Mouse (Mus musculus) brain, embryonic 14.5 days (tissue): ENCODE measurements at regions not wholly inside any gene's neighbourhood (a gene's known extent, or its start where the extent isn't known, plus 50 kb on each side); places are given as distances from the start of the nearest gene placed in this dataset.

Source experiments
- DNase-seq: peaks from one replicate; pipeline ENCODE4 v3.0.0-alpha.2; 2011; ENCODE audit warnings: low read depth
- CTCF ChIP-seq: fragments of 200-500 bp; IDR thresholded peaks from 2 replicates; pipeline ENCODE4 v1.5.1; 2012; ENCODE audit warnings: inconsistent platforms, mild to moderate bottlenecking, moderate library complexity, borderline replicate concordance; ENCODE audit not compliant: insufficient read depth, insufficient read length; ENCODE audit errors: extremely low read depth
- POLR2A ChIP-seq: fragments of 200-500 bp; IDR thresholded peaks from 2 replicates; pipeline ENCODE4 v1.6.1; 2012; ENCODE audit warnings: mild to moderate bottlenecking, inconsistent platforms, borderline replicate concordance; ENCODE audit not compliant: poor library complexity, insufficient read depth, insufficient read length, severe bottlenecking; ENCODE audit errors: extremely low read depth

GRCm38 (mm10) chr2:107785521-107785920, 495.1 kb downstream of the Kcna4 start:
- no peak for TF ChIP-seq CTCF
- no peak for TF ChIP-seq POLR2A
- DNase-seq: peak; percentile 84

GRCm38 (mm10) chr2:107796930-107797329, 506.5 kb downstream of the Kcna4 start:
- DNase-seq: peak; percentile 38
- TF ChIP-seq POLR2A: no peak
- no peak for TF ChIP-seq CTCF

- TF ChIP-seq CTCF: no peak
- no peak for TF ChIP-seq POLR2A
- DNase-seq: peak; percentile 36
These were observed 522.8 kb downstream of the Kcna4 start for GRCm38 (mm10) chr2:107813206-107813605.

GRCm38 (mm10) chr2:107813992-107814391, 523.6 kb downstream of the Kcna4 start:
- DNase-seq: peak; percentile 23
- TF ChIP-seq POLR2A: no peak
- TF ChIP-seq CTCF: no peak
